Comparison of ENCODE assay signal across 13 mouse cellular contexts in the genomic region with DNA sequence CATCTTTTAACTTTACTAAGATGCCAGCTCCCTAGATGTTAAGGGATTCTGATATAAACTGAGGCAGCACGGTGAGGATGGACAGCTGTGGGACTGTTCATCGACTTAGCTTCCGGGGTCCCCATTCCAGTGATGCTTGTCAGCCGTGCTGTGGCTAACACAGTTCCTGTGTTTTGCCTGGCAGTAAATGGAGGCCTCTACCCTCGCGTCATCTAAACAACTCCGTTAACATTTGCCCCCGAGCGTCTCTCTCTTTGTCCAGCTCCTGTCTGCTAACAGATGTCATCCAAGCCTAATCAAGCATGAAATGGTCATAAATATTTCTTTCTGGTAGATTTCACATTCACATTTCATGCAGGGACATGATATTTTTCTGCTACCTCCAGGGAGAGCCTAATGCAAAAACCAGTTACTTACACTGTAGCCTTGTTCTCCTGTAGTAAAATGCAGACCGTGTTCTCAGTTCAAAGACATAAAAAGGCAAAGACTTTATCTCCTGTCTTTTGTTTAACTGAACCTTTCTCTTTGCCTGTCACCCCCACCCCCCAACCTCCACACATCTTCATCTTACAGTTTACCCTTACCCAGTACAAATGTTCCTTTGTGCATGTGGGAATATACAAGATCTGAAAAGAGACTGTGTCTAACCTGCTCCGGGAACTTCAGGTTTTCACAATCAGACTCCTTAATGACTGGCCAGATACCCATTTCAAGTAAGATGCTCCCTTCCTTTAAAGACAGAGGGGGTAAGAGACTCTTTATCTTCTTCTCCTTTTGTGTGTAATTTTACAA.
DNase-seq lines count a peak whose midpoint lies in the region; ATAC-seq lines count a peak whose summit lies in the region.
"Had no signal": no experiment of that assay in that cellular context is flagged by ENCODE, and none has a peak within 500 bp of the region (broad histone marks: within the 10 kb centered on the region; RNA-seq: fewer than 3 reads in every experiment).

No protein-coding gene starts in this region.

- WGBS in heart, embryonic 10.5 days, result 42% methylated on average over 11 of the region's 11 CpGs
- WGBS in midbrain, embryonic 10.5 days, result 24% methylated on average over 11 of the region's 11 CpGs
- 19% methylated on average over 11 of the region's 11 CpGs for WGBS in midbrain, embryonic 16.5 days
- 20% methylated on average over 11 of the region's 11 CpGs for WGBS in limb, embryonic 11.5 days

- no peaks in the 10 kb centered on the region for H3K27me3 ChIP-seq in heart, embryonic 10.5 days (ENCODE audit: insufficient read depth, poor library complexity, severe bottlenecking)
- no peaks in the 10 kb centered on the region for H3K27me3 ChIP-seq in midbrain, embryonic 10.5 days (ENCODE audit: low read depth, poor library complexity, severe bottlenecking)
- H3K27me3 ChIP-seq in midbrain, embryonic 16.5 days (ENCODE audit: control insufficient read depth, insufficient read depth, low read depth, low read length), result no peaks in the 10 kb centered on the region
- no peaks in the 10 kb centered on the region for H3K27me3 ChIP-seq in limb, embryonic 11.5 days (ENCODE audit: control insufficient read depth, insufficient read depth, low read length)
- H3K27me3 ChIP-seq: limb, embryonic 15.5 days; megakaryocyte, embryonic 14.5 days had no signal

- peak overlapping the region; percentile 82 for H3K27ac ChIP-seq in heart, embryonic 10.5 days
- peak overlapping the region; percentile 63 for H3K27ac ChIP-seq in midbrain, embryonic 10.5 days (replicated peaks)
- no peak overlapping the region for H3K27ac ChIP-seq in midbrain, embryonic 16.5 days (ENCODE audit: low read length)
- H3K27ac ChIP-seq in limb, embryonic 11.5 days (replicated peaks; ENCODE audit: low read depth, low read length), result no peak overlapping the region
- H3K27ac ChIP-seq: limb, embryonic 15.5 days had no signal

- no peak for DNase-seq in heart, embryonic 10.5 days (ENCODE audit: low spot score)
- DNase-seq in heart, adult 9 months (ENCODE audit: low spot score in 2 of 2), result no peak
- peak; percentile 17 for DNase-seq in midbrain, embryonic 10.5 days (ENCODE audit: low spot score)
- DNase-seq in limb, embryonic 11.5 days (ENCODE audit: low spot score), result peak; percentile 45
- DNase-seq in retina, postnatal 7 days (ENCODE audit: low read depth, low spot score), result peak; percentile 4
- no peak for DNase-seq in c-Kit-positive CD71-positive TER-119-positive erythroid progenitor cells, embryonic 14.5 days (ENCODE audit: low spot score)
- no peak for DNase-seq in adrenal gland, adult (ENCODE audit: inconsistent age in 2 of 2, low spot score in 1 of 2)
- DNase-seq: adrenal gland, postnatal 36 days; B cell, adult 2 months; cerebellum, postnatal 14 days had no signal

- no peak overlapping the region; the same call in 1 of the 2 replicates for H3K9ac ChIP-seq in midbrain, embryonic 16.5 days (ENCODE audit: low read depth, low read length)
- no peak overlapping the region for H3K9ac ChIP-seq in limb, embryonic 11.5 days (ENCODE audit: low read length)
- H3K9ac ChIP-seq: limb, embryonic 15.5 days had no signal

- no peak overlapping the region for H3K4me2 ChIP-seq in midbrain, embryonic 16.5 days (ENCODE audit: low read length)
- H3K4me2 ChIP-seq in limb, embryonic 11.5 days (ENCODE audit: low read depth, severe bottlenecking), result no peak overlapping the region
- H3K4me2 ChIP-seq: limb, embryonic 15.5 days had no signal

- no peak overlapping the region for H3K4me3 ChIP-seq in heart, embryonic 10.5 days
- no peak overlapping the region for H3K4me3 ChIP-seq in midbrain, embryonic 10.5 days
- H3K4me3 ChIP-seq in midbrain, embryonic 16.5 days (ENCODE audit: low read depth, low read length), result no peak overlapping the region
- no peak overlapping the region for H3K4me3 ChIP-seq in limb, embryonic 11.5 days (ENCODE audit: low read depth, low read length)
- H3K4me3 ChIP-seq: limb, embryonic 15.5 days; megakaryocyte, embryonic 14.5 days had no signal

- H3K4me1 ChIP-seq in heart, embryonic 10.5 days, result peaks cover 37% of the 10 kb centered on the region
- peaks cover 65% of the 10 kb centered on the region for H3K4me1 ChIP-seq in midbrain, embryonic 10.5 days
- H3K4me1 ChIP-seq in midbrain, embryonic 16.5 days (ENCODE audit: control insufficient read depth, insufficient read depth, low read length), result peaks cover 21% of the 10 kb centered on the region
- H3K4me1 ChIP-seq in limb, embryonic 11.5 days (ENCODE audit: control insufficient read depth, insufficient read depth, low read length), result peaks cover 9% of the 10 kb centered on the region; the same call in 1 of the 2 replicates

- no peak for ATAC-seq in midbrain, embryonic 16.5 days
- no peak for ATAC-seq in limb, embryonic 11.5 days (ENCODE audit: insufficient number of reproducible peaks, low FRiP score, low TSS enrichment, low read depth)

- H3K36me3 ChIP-seq in heart, embryonic 10.5 days, result no peaks in the 10 kb centered on the region
- H3K36me3 ChIP-seq in midbrain, embryonic 10.5 days, result no peaks in the 10 kb centered on the region
- H3K36me3 ChIP-seq in midbrain, embryonic 16.5 days (ENCODE audit: control insufficient read depth, insufficient read depth, low read length), result no peaks in the 10 kb centered on the region
- no peaks in the 10 kb centered on the region for H3K36me3 ChIP-seq in limb, embryonic 11.5 days (ENCODE audit: control insufficient read depth, insufficient read depth, low read length)
- H3K36me3 ChIP-seq: limb, embryonic 15.5 days had no signal

- H3K9me3 ChIP-seq in heart, embryonic 10.5 days, result no peaks in the 10 kb centered on the region
- no peaks in the 10 kb centered on the region for H3K9me3 ChIP-seq in midbrain, embryonic 10.5 days (replicated peaks)
- H3K9me3 ChIP-seq in midbrain, embryonic 16.5 days (replicated peaks; ENCODE audit: control insufficient read depth, low read length, poor library complexity, severe bottlenecking), result no peaks in the 10 kb centered on the region
- no peaks in the 10 kb centered on the region for H3K9me3 ChIP-seq in limb, embryonic 11.5 days (ENCODE audit: control insufficient read depth, low read length)
- H3K9me3 ChIP-seq: limb, embryonic 15.5 days; megakaryocyte, embryonic 14.5 days had no signal

Comparison
In these comparisons a context has a peak if more than half of its experiments do, and no peak if none do; other contexts are left out.
1. H3K27ac ChIP-seq: peak in heart, embryonic 10.5 days (single experiment) and midbrain, embryonic 10.5 days (single experiment); none in midbrain, embryonic 16.5 days (single experiment) and limb, embryonic 11.5 days (single experiment).
2. DNase-seq: peak in midbrain, embryonic 10.5 days (single experiment), limb, embryonic 11.5 days (single experiment) and retina, postnatal 7 days (single experiment); none in heart, embryonic 10.5 days (single experiment), heart, adult 9 months (0 of 2), c-Kit-positive CD71-positive TER-119-positive erythroid progenitor cells, embryonic 14.5 days (single experiment) and adrenal gland, adult (0 of 2).